Mouse (Mus musculus) ovary, postnatal 14 days (tissue): ENCODE results near the gene Kcnq4.

Experiments used
- DNase-seq: peaks from one replicate; pipeline ENCODE4 v3.0.0; 2022; ENCODE audit warnings: low spot score

Gene Kcnq4

DNA sequence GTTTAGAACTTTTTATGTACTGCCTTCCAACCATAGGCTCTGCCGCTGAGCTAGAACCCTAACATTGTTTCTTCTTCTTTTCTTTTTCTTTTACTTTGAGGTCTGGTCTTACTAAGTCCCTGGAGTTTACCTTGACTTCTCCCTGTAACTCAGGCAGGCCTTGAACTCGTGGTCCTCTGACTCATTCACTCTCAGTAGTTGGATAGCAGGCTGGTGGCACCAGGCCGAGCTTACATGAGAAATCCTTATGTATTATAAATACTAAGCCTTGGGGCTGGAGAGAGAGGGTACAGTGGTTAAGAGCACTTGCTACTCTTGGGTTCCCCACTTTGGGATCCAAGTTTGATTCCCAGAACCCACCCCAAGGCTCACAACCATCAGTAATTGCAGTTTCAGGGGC, 74.8 kb downstream of the Kcnq4 start:
- DNase-seq = no peak

DNA sequence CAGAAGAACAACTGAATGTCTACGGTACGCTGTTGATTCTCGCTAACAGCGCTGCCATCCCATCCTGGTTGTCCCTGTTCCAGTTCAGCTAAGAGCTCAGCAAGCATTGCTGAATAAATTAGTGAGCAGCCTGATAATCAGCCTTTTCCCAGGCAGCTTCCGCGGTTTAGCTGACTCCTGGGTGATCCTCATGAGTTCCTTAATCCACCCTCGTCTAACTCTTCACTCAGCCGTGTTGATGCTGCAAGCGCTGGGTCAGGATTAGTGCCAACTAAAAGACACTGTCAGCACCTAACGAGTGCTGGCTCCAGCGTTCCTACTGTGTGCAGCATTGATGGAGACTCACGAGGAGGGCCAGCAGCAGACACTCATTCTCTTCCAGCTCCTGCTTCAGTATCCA, 77.4 kb downstream of the Kcnq4 start:
- no peak for DNase-seq

DNA sequence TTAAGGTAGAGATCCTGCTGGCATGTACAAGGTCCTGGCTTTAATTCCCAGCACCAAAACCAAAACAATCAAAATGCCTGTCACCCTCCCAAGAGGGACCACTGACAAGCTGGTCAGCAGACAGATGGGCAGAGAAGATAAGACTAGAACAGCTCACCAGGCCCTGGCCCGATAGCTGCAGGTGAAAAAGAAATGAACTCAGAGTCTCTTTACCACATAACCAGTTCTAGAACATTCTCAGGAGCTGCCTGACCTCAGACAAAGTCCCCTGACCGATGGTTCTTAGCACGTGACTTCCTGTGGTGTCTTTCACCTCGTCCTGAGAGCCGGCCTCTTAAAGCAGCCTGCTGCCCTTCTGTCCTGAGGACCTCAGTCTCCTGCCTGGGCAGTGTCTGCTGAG, 78.8 kb downstream of the Kcnq4 start:
- DNase-seq = no peak

- no peak for DNase-seq
Measured at GRCm38 (mm10) chr4:120668551-120668950, 79.9 kb downstream of the Kcnq4 start.

DNA sequence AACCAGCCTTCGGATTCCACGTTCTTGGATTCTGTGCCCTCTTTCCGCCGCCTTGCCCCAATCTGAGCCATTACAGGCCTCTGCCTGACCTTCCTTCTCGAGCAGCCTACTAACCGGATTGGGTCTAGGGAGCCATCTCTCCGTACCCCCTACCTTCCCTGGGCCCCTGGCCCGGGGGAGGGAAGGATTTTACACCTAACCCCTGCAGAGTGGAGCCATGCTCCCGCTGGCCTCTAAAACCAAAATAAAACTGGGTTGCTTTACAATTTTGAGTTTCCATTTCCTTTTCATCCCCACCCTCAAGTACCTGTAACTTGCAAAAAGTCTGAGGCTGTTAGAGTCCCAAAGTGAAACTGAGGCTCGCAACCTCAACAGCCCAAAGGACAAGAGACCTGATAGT, 80.9 kb downstream of the Kcnq4 start:
- DNase-seq = no peak

DNA sequence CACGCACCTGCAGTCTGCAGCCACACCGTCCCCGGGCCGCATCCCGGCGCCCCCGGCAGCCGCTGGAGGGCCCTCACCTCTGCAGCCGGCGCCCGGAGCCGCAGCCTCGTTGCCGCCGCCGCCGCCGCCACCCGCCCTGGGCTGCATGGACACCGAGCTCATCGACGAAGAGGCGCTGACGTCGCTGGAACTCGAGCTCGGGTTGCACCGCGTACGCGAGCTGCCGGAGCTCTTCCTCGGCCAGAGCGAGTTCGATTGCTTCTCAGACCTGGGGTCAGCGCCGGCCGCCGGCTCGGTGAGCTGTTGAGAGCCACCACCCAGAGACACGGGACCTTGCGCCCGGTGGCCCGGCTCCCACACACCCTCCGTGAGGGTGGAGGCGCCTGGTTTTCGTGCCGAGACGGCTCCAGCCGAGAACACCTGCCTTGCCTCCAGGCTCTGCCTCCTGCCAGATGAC, 81.3 kb downstream of the Kcnq4 start:
- peak; percentile 27 for DNase-seq

DNA sequence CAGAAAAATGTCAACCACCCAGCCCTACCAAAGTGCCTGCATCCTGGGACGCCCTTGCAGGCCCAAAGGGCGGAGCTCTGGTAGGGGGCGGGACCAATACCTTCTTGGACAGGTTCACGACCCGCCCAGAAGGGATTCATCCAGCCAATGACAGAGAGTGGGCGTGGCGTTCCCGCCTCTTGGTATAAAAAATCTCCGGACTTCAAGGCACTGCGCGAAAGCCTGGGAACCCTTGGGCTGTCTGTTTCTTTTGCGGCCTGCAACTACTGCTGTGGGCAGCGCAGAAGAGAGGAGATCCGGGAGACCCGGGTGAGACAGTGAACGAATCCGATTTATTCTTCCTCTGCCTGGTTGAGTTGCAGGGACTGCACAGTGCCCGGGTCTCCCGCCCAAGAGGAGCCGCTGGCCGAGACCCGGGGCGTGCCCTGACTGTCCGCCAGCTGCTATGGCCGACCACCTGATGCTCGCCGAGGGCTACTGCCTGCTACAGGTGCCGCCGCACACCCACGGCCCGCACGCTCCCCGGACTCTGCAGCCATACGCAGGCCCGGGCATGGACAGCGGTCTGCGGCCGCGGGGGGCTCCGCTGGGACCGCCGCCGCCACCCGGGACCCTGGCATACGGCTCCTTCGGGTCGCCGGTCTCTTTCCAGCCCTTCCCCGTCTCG, 81.9 kb downstream of the Kcnq4 start, which contains the start of gene Cited4:
Gene Cited4, plus strand, starts transcription at position 215 of the 667 bp plus-strand sequence.
- DNase-seq = peak; percentile 82

- DNase-seq = no peak
Measured at GRCm38 (mm10) chr4:120665782-120666181, 82.6 kb downstream of the Kcnq4 start.

GRCm38 (mm10) chr4:120665144-120665700, 83.2 kb downstream of the Kcnq4 start:
- no peak for DNase-seq

DNA sequence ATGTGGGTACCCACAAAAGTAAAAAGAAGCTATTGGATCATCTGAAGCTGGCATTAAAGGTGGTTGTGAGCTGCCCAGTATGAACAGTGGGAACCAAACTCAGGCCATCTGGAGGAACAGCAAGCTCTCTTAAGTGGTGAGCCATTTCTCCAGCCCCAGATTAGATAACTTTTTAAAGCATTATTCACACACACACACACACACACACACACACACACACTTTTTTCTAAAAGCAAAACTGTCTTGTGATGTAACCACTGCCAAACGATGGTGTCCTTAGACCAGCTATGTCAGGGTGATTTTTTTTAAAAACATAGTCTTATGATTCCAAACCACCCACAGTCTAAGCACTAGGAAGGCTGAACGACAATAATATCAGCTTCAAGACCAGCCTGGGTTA, 83.8 kb downstream of the Kcnq4 start:
- no peak for DNase-seq

DNA sequence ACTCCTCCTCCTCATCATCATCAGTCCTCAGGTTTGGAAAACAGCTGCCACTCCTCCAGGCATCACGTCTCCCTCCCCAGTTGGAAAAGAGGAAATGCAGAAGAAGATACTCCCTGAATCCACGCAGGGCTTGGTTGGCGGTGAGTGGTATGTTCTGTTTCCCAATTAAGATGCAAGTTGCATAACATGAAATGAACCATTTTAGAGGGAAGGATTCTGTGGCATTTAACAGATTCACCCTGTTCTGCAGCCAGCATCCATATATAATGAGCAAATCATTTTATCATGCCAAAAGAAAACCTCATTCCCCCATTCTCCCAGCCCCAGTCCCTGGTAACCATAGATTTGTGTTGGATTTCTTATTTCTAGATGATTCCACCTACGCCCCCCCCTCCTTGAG, 87.9 kb downstream of the Kcnq4 start:
- no peak for DNase-seq

DNA sequence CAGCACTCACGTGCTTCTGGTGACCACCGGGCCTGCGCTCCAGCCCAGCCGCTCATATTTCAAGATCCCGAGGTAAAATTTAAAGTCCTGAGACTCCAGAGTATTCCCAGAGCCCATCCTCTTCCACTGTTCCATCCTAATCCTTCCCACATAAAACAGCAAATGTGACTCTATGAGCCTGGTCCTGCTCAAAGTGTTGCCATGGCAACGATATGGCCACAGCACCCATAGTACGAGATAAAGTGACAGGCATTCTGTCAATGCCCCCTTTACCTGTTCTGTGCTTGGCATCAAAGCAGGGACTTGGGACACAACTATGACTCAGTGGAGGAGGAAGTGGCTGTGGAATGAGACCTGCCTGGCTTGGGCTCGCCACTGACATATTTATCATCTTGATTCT, 92.5 kb downstream of the Kcnq4 start:
- no peak for DNase-seq

GRCm38 (mm10) chr4:120650208-120650592, 98.2 kb downstream of the Kcnq4 start:
- DNase-seq = no peak

DNA sequence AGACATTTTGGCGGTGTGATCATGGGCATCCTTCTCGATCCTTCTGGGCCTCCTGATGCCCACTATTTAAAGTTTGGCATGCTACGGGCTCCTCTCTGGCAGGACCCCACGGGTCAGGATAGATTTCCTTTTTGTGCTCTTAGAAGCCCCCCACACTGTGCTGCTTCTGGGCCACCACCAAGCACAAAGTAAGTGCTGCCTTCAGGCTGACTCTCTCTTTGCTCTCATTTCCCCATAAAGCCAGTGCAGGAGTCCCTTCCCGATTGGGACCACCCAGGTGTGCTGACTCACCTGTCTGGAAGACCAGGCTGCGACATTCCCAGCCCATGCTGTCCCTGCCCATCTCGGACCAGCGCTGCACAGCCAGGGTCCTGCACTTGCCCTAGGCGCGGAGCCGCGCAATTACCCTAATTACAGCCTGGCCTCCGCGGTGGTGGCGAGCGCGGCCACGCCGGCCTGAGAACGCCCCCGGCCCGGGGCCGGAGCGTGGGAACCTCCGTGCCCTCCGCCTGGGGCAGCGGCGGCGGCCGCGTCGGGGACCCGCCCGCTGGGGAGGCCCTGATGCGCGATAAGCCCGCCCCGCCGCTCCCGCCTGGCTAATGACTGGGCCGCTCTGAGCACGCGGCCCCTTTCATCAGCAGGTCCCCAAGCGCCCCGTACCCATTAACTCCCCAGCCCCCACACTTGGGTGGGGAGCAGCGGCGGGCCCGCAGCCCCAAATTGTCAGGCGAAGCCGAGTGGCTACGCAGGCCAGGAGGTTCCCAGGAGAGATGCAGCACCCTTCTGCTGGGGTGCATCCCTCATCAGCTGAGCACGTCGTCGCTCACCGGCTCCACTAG, 98.8 kb downstream of the Kcnq4 start:
- no peak for DNase-seq
